Mouse (Mus musculus) mouse embryonic stem cell (cell line): ENCODE measurements around the gene Sez6l2.

Source experiments
- in situ Hi-C, 2 experiments: fragments of 300-500 bp; cut with MboI; formaldehyde crosslinking; loops; 1 replicate in 1 of 2; 3 replicates in 1 of 2; pipeline ENCODE4 v1.14.3; 2019 to 2020; ENCODE audit warnings: low sequenced_read_pairs in 2 of 2, low pct_unique_long_range_greater_than_20kb in 1 of 2, mixed read lengths in 1 of 2; ENCODE audit not compliant: unreplicated experiment in 1 of 2

The Sez6l2 gene

GRCm38 (mm10) chr7:126951741-126952140, 1.4 kb downstream of the Sez6l2 start:
- in situ Hi-C loops: loop anchor here in 1 of 2 experiments (25.0 kb wide), 1 partner anchor 114 kb away; the partner anchor contains the start of genes 4930451I11Rik and Doc2a

DNA sequence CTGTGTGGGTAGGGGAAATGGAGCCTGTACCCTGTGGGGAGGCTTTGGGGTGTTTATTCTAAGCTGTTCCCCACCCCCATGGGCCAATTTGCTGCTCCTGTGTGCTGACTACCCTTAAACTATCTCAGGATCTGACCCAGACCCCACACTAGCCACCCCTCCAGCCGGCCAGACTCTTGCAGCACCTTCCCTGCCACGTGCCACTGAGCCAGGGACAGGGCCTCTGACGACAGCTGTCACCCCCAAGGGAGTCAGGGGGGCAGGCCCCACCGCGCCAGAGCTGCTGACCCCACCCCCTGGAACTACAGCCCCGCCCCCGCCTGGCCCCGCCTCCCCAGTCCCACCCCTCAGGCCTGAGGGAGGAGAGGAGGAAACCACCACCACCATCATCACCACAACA, 2.3 kb downstream of the Sez6l2 start:
- in situ Hi-C loops: loop anchor here in 1 of 2 experiments (25.0 kb wide), 1 partner anchor 115 kb away; the partner anchor contains the start of genes 4930451I11Rik and Doc2a

DNA sequence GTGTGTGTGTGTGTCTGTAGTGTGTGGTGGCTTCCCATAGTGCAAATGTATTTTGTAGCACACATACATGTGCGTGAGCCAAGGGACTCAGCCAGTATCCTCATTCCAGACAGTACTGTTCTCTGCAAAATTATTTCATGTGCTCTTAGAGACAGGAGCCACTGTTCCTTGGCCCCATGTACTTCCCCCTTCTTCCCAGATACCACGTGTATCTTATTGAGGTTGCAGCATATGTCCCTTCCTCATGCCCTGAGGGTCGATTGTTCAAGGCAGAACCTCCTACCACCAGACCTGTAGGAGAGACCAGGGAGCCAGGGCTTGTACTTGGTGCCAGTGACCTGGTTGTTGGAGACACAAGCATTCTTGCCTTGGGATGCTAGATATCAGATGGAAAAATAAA, 4.8 kb downstream of the Sez6l2 start:
- in situ Hi-C loops: loop anchor here in 1 of 2 experiments (25.0 kb wide), 1 partner anchor 118 kb away; the partner anchor contains the start of genes 4930451I11Rik and Doc2a

DNA sequence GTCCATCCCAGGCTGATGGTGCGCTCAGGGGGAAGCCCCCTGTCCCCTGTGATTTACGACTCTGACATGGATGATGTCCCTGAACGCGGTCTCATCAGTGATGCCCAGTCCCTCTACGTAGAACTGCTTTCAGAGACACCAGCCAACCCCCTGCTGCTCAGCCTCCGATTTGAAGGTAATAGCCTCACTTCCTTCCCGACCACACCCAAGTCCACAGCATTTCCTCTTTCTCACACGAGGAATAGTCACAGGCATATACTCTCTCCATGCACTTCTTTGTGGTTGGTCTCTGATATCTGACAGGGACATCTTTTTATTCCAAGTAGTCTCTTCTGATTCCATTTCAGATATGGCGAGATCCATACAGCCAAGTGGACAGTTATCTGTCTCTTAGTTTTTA, 9.4 kb downstream of the Sez6l2 start:
- in situ Hi-C loops: loop anchor here in 1 of 2 experiments (25.0 kb wide), 1 partner anchor 122 kb away; the partner anchor contains the start of genes 4930451I11Rik and Doc2a

DNA sequence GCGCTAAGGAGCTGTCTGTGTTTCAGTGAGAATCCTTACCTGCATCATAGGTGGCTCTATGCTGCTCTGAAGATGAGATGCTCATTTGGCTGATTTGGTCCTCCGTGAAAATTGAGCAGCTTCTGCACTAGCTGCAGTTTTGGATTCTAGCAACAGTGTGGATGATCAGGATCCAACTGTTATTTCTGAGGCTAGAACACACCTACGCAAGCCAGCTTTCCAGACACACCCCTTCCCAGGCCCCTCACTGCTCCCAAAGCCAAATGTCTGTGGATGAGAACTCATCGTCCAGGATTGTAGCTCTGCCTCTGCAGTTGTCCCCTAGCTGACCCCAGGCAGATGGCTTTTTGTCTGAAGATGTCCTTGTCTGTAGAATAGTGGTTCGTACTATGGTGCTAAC, 10.7 kb downstream of the Sez6l2 start:
- in situ Hi-C loops: loop anchor here in 1 of 2 experiments (25.0 kb wide), 1 partner anchor 124 kb away; the partner anchor contains the start of genes 4930451I11Rik and Doc2a

DNA sequence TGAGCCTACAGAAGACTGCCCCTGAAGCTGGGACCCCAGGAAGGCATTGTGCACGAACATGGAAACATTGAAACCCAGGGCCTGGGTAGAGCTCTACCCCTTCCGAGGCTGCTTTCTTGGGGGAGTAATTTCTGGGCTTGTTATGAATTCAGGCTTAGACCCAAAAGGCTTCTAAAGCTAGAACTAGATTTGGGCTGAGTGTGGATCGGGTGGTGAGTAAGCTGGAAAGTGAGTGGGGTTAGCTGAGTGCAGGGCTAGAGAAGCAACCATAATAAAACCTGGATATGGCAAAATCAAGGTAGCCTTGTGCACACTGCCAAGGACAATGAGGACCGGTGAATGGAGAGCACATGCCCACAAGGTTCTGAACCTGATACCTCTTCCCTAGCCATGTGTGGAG, 11.6 kb downstream of the Sez6l2 start:
- in situ Hi-C loops: loop anchor here in 1 of 2 experiments (25.0 kb wide), 1 partner anchor 125 kb away; the partner anchor contains the start of genes 4930451I11Rik and Doc2a

DNA sequence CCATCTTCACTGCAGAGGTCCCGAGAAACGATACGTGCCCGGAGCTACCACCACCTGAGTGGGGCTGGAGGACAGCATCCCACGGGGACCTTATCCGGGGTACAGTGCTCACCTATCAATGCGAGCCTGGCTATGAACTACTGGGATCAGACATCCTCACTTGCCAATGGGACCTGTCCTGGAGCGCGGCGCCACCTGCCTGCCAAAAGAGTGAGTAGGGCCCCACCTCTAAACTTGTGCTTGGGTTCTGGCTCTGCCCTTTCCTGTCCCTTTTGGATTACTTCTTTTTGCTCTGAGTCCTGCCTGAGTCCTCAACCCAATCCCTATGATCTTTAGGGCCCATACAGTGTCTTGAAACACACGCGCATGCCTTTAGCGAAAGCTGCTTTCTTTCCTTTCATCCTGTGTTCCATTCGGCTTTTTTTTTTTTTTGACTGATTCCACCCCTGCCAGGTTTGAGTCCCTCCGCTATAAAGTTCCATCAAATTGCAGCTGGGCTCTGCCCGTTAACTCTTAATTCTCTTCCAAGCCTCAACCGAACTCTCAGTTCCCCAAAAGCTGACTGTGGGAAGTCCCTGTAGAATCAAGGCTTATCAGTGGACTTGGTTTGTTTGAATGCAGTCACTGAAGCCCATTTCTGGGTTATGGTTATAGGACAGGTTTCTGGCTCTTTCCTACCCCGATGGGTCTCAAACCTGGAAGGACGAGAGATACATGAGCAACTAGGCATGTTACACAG, 13.4 kb downstream of the Sez6l2 start:
- in situ Hi-C loops: loop anchor here in 1 of 2 experiments (25.0 kb wide), 1 partner anchor 126 kb away; the partner anchor contains the start of genes 4930451I11Rik and Doc2a

GRCm38 (mm10) chr7:126965568-126965967, 15.2 kb downstream of the Sez6l2 start:
- in situ Hi-C loops: loop anchor here in 1 of 2 experiments (25.0 kb wide), 1 partner anchor 128 kb away; the partner anchor contains the start of genes 4930451I11Rik and Doc2a

GRCm38 (mm10) chr7:126967361-126967760, 17.0 kb downstream of the Sez6l2 start:
- in situ Hi-C loops: loop anchor here in 1 of 2 experiments (25.0 kb wide), 1 partner anchor 130 kb away; the partner anchor contains the start of genes 4930451I11Rik and Doc2a

DNA sequence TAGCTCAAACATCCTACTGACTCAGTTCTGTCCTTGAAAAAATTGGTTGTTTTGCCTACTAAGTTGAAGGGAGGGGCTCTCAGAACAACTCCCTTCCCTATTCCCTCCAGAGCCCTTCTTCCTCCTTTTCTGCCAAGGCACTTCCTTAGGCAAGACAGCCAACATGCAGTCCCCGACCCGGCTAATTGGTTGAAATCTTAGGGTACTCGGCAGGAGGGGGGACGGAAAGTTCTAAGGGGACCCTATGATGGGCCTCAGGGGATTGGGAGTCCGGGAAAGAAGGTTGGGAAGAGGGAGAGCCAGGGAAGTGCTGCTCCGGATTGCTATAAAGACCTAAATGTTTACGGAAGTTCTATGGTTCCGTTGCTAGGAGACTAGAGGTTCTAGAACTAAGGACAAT, 25.1 kb downstream of the Sez6l2 start:
- in situ Hi-C loops: no loop called here

DNA sequence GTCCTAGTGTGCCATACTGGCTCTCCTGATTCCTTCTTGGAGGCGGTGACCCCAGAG, 25.4 kb downstream of the Sez6l2 start, which contains the start of gene Cdipt:
Cdipt (plus strand) TSS at position 22 of the 57 bp plus-strand sequence.
- in situ Hi-C loops: no loop called here

DNA sequence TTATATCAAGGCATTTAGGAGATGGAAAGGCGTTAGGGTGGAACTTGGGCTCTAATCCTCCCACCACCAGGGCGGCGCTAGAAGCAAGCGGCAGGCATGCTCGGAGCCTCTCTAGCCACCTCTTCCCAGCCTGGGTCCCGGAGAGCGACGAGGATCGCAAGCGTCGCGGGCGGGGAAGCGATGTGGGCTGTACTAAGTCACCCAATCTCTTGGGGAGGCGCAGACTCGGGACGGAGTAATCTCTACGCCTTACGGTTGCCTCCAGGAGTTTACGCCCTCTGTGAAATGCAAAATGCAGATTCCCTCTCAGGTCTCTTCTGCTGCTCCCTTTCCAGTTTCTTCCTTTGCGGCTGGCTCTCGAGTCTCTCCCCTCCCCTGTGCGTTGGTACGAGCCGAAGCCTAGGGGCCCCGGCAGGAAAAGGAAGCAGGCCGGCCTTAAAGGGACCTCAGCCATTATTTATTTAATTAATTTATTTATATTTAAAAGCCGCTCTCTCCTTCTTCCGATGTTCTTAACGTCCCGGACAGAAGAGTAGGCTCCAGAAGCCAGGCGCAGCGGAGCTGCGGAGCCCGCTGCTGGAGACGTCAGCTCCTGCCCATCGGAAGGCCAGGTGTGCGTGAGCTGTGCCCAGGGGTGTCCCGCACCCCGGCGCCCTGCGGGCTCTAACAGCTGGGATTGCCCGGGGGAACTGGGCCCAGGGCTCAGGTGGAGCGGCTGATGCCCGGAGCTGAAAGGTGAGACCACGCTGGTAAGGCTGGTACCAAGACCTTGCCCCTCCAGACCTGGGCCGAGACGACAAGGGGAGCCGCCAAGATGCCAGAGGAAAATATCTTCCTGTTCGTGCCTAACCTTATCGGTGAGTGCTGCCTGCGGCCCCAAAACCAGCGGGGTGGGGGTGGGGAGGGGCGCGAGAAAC, 25.8 kb downstream of the Sez6l2 start, which contains the start of gene Cdiptos:
Cdiptos (minus strand) TSS at position 149 of the 917 bp plus-strand sequence.
- in situ Hi-C loops: no loop called here

- in situ Hi-C loops: no loop called here
These were observed 26.6 kb downstream of the Sez6l2 start for GRCm38 (mm10) chr7:126976878-126977459.

DNA sequence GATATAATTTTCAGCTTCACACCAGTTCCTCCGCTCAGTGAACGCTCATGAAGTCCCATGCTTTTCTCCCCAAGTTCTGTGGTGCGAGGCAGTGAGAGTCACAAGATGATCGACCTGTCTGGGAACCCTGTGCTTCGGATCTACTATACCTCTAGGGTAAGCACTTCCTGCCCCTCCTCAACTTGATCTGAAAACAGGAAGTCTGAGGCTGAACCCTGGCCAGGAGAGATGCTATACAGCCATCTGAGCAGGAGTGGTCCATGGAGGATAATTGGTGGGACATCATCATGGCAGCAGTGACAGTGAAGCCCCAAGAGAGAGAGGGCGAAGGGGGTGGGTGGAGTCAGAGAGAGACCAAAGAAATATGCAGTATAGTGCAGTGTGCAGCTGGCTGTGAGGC, 28.5 kb downstream of the Sez6l2 start:
- in situ Hi-C loops: no loop called here

- in situ Hi-C loops: no loop called here
These were observed 31.2 kb downstream of the Sez6l2 start for GRCm38 (mm10) chr7:126981601-126982000.

DNA sequence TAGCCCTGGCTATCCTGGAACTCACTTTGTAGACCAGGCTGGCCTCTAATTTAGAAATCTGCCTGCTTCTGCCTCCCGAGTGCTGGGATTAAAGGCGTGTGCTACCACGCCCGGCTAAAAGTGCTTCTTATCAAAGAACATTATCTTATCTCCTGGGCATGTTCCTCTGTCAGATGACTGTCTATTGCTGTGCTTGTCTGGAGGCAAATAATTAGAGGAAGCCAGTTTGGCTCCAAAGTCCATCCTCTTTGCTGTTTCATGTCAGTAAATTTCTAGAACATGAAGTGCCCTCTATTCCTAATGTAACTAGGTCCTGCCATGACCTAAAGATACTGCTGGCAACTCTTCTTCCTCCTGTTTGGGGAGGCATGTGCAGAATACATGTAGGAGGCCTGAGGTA, 31.7 kb downstream of the Sez6l2 start:
- in situ Hi-C loops: no loop called here

GRCm38 (mm10) chr7:126983113-126983512, 32.8 kb downstream of the Sez6l2 start:
- in situ Hi-C loops: no loop called here

DNA sequence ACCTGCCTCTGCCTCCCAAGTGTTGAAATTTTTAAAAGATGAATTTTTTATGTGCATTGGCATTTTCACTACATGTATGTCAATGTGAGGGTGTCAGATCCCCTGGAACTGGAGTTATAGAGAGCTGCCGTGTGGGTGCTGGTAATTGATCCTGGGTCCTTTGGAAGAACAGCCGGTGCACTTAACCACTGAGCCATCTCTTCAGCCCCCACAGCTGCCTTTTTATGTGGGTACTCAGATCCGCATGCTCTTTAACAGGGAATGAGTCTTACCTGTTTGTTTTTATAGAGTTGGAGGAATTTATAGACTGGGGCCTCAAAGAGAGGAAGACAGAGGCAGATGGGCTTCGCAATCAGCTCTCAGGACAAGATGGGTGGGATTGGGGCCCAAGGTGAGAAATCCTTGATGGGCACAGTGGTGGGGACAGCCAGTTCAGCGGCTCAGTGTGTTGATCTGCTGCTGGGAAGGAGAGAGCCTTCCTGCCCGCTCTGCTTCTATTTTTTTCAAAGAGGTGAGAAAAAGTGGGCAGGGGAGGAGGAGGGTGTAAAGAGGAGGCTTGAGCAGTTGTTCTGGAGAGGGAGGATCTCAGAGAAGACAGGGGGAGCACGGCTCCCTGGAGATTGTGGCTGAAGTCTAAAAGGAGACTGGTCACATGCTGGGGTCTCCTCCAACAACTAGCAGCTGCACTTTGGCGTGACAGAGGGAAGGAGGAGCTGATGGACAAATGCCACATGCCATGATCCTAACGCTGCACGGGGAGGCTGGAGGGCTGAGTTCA, 34.5 kb downstream of the Sez6l2 start:
- in situ Hi-C loops: no loop called here
